Mouse (Mus musculus) left cerebral cortex, adult 8-10 months (tissue): Measurements from ENCODE around the gene Nampt. TPM values are rescaled to one million over a fixed set of nuclear protein-coding genes. Genes with fewer than 3 reads are reported as not detected.
"Not testable (repeated sequence)": the region's sequence is repeated elsewhere in the genome, so short reads cannot be mapped to it uniquely, and the experiment has no call there.

ENCODE experiments used
- DNase-seq, 2 experiments: peaks; one replicate each; pipeline ENCODE4 v3.0.0; 2022; ENCODE audit warnings: low spot score in 2 of 2
- total RNA-seq, 4 experiments: library from RNA; stranded (reverse); gene quantifications; 2 replicates each; pipeline ENCODE4 v1.2.4; 2022

Gene Nampt
- total RNA-seq, 4 experiments from 2014 or later: 31.2 to 35.2 (median 34.0) TPM

GRCm38 (mm10) chr12:32841442-32841900 is 22.1 kb downstream of the Nampt start:
- DNase-seq: no peak

DNA sequence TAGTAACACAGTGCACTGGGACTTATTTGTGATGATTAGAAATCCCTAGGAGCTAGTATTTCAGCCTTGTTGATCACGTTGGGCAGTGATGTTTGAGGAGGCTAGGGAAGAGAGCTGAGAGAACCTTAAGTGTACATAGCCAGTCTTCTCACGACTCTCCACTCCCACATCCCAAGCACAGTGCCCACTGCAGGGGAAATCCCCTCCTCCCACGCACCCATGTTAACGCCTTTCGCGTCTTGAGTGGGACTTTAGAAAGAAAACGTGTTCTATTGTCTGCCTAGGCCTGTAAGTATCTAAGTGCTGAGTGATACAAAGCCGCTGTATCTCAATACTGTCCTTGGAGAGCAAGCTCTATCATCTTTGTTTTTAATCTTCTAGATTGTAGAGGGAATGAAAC is 27.0 kb downstream of the Nampt start:
- no peak for DNase-seq

GRCm38 (mm10) chr12:32853757-32854156 is 34.4 kb downstream of the Nampt start:
- DNase-seq: no peak

DNA sequence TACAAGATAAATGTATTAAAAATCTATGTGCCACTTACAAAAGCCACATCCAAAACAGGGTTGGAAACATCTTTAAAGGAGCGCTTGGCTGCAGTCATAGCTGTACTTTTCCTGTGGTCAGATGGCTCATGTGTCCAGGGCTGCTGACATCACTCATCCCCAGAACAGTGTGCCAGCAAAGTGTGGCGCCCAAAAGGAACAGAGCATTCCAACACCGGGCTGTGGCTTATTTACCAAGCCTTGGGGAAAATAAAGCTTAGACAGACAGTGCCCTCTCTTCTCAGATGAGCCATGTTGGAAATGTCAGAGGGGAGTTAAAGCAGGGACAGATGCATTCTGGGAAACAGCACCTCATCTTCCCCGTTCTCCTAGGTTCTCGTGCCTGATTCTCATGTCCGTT is 35.5 kb downstream of the Nampt start:
- no peak for DNase-seq

DNA sequence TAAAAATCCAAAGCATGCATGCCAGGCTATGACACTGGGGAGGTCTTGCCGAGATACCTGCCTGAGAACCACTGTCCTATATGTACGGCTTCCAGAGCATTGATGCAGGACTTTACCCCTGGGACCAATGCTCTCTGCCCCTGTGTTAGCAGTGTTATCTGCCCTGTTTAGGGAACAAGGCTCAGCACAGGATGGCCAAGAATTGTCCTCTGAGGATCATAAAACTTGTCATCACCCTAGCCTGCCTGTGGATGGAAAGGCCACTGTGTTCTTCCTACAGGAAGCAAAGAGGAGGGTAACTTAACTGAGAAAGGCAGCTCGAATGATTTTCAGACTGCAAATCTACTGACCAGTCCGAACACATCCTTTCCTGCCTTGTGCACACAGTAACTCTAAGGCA is 36.1 kb downstream of the Nampt start:
- DNase-seq: no peak

- no peak for DNase-seq
These were observed 37.6 kb downstream of the Nampt start for GRCm38 (mm10) chr12:32856707-32857511.

DNA sequence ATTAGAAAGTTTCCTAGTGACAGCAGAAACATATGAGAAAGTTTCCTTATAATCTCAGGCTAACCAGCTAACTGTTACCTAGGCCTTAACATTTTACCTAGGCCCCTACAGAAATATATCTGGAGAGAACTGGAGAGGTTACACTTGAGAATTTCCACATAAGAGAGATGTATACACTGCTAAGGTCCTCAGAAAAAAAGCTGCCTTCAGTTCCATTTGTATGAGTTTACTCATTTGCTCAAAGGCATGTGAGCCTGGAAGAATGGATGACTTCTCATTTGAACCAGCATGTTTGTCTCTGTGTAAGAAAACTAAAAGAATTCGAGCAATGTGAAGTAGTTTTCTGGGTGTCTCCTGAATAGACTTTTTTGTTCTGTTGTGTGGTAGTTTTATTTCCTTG is 39.1 kb downstream of the Nampt start:
- DNase-seq: no peak

GRCm38 (mm10) chr12:32860820-32861219 is 41.5 kb downstream of the Nampt start:
- DNase-seq: no peak

DNA sequence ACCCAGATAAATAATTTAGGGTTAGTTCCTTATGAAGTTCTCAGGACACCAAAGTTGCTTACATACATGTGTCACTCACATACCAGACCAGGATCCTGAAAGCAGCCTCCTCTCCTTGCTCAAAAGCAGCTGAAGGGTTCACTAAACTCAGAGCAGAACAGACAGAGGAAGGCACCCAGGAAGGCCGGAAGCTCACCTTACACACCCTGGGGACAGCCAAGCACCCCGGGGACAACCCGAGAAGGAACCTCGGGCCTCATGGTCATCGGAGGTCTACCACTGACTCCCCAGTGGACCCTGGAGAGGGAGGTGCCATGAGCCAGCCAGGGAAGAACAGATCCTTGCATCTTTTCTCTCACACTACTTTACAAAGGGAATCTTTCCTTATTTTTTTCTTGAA is 51.5 kb downstream of the Nampt start:
- DNase-seq: no peak

- no peak for DNase-seq
These were observed 58.2 kb downstream of the Nampt start for GRCm38 (mm10) chr12:32877500-32877899.

DNA sequence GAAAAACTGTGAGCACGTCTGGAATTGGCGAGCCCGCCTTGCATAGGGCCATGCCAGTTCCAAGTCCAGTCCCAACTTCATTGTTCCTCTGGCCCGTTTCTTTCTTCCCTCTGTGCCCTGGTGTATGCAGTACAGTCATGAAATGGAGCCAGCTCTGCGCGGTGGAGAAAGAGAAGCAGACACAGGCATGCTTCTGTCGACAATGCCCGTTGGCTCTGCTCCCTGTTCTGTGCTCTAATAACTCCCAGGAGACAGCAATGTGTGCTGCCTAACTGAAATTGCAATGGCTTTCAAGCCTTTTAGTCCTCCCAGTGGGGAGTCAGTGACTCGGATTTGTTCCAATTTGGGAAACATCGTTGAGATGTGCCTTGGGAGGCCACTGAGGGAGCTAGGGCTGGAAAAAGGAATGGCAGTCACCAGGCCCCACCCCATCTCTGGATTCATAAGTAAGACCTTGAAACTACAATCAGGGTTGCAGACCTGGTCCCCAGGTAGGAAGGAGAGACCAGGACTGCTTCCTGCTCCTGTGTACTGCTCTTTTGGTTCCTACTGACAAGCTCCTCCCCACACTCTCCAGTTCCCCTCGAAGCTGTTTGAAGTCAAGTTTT is 58.7 kb downstream of the Nampt start:
- no peak for DNase-seq

- no peak for DNase-seq
These were observed 60.0 kb downstream of the Nampt start for GRCm38 (mm10) chr12:32879371-32879770.

DNA sequence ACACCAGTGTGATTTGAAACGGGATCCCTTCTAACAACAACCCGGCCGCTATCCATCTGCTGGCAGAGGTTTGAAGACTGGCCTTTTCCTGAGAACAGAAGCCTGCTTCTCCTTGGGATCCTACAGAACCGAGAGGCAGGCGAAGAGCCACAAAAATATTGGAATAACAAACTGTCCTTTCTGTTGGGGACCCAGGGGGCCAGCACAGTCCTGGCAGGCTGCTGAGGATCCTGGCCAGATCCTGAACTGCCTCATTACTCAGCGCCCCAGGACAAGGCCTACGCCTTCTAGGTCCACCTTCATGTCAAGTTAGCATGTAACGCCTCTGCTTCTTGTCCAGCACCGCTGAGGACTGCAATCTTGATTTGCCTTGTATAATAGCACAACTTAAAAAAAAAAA is 65.0 kb downstream of the Nampt start:
- DNase-seq: no peak

GRCm38 (mm10) chr12:32885041-32885440 is 65.7 kb downstream of the Nampt start:
- DNase-seq: no peak

- no peak for DNase-seq
These were observed 67.0 kb downstream of the Nampt start for GRCm38 (mm10) chr12:32886353-32886752.

DNA sequence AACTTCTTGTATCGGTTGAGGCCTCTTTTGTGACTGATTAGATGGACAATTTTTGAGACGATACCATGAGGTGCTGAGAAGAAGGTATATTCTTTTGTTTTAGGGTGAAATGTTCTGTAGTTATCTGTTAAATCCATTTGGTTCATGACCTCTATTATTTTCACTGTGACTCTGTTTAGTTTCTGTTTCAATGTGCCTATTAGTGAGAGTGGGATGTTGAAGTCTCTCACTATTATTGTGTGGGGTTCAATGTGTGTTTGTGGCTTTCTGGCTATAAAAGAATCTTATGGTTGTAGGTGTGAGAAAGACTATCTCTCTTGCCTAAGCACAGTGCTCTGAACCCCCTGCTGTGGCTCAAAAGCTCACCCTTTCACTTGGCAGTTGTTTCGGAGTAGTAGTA is 68.9 kb downstream of the Nampt start:
- no peak for DNase-seq

- DNase-seq: no peak
These were observed 70.5 kb downstream of the Nampt start for GRCm38 (mm10) chr12:32889846-32890245.

DNA sequence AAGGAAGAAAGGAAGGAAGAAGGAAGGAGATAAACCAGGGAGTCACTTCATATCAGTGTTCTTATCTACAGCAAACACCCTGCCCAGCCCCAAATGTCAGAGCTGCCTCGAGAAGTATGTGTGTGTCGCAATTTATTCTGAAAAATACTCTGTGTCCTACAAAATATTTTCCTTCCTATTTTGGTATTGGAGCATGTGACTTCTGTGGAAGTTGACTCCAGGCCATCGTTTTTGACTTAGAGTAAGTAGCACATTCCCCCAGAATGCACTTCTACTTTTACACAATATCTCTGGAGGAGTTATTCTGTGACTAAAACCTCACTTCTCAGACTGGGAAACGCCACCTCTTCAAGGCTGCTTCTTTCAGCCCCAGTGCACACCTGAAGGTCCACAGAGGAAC is 71.1 kb downstream of the Nampt start:
- no peak for DNase-seq

DNA sequence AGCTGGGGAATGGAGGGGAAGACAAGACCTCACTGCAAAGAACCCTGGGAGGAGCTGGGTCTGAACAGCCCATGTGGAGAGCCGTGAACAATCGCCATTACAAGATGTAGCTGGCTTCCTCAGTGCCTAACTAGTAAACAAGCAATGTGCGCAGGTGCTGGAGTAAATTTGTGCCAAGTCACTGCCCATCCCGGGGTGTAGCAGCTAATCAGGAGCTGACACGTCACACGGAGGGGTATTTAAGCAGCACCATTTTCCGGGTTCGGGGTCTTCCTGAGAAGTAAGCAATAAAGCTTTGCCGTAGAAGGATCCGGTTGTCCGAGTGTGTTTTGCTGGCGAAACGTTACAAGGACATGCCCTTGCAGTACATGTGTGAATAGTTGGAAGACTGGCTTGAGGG is 71.9 kb downstream of the Nampt start:
- not testable (repeated sequence) for DNase-seq

DNA sequence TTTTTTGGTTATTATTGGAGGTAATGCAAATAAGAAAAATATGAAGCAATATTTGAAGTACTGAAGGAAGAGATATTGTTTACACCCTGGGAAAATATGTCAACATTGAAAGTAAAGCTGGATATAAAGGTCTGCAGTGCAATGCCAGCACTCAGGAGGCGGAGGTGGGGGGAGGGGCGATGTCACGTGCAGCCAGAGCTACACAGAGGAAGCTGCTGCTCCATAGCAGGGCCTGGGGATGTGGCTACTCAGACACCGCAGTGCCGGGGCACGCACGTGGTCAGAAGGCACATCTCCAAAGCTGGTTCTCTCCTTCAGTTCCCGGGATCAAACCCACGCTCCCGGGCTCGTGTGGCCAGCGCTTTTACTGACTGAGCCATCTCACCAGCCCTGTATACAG is 73.9 kb downstream of the Nampt start:
- no peak for DNase-seq

- no peak for DNase-seq
These were observed 76.5 kb downstream of the Nampt start for GRCm38 (mm10) chr12:32895806-32896205.

DNA sequence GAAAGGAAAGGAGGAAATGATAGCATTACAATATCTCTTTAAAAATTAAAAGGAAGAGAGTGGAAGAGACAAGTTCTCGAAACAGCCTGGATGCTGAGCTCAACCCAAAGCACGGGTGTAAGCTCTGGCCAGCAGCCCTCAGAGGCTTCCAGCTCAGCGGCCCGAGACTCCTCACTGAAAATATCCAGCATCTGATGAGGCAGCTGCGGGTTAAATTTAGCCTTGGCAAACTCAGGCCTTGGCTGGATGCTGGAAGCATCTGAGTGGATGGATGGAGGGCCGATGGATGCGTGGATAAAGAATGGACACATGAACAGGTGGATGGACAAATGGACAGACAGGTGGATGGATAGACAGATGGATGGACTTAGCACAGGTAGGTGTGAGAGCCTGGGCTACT is 77.2 kb downstream of the Nampt start:
- peak in 1 of 2 experiments; percentile 30 for DNase-seq
